Mouse (Mus musculus): ENCODE results near the gene Mybbp1a.

Mybbp1a gene

DNA sequence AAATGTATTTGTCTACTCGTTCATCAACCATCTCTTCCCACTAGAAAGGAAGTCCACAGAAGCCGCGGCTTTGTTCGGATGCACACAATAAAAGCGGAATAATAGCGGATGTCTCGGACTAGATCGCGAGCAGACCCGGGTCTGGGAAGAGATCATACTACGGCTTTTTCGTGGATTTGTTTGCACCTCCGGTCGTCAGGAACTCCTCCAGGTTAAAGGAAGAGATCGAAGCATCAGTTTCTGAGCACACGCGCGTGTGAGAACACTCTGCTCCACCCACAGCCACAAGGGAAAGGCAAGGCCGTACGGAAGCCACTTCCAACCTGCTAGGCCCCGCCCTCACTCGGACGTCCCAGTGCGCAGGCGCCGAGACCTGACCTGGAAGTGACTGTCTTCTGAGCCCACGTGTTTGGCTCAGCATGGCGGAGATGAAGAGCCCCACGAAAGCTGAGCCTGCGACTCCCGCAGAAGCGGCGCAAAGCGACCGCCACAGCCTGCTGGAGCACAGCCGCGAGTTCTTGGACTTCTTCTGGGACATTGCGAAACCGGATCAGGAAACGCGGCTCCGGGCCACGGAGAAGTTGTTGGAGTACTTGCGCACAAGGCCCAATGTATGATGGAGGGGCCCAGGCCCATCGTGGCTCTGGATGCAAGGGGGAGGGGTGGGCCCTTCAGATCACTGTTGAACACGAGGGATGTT, at the start of gene Mybbp1a:
Gene Mybbp1a, plus strand, starts transcription at position 391 of the 700 bp plus-strand sequence.
- in situ Hi-C loops (cut with MboI; ENCODE audit: low sequenced_read_pairs): loop anchor here (10.0 kb wide), 1 partner anchor 114 kb away; the partner anchor contains the start of gene Spns3

- in situ Hi-C loops (cut with MboI; ENCODE audit: low sequenced_read_pairs): no loop called here
Observed at GRCm38 (mm10) chr11:72393243-72393642, 47.9 kb upstream of the Mybbp1a start.

GRCm38 (mm10) chr11:72393669-72394068, 47.5 kb upstream of the Mybbp1a start:
- in situ Hi-C loops (cut with MboI; ENCODE audit: low sequenced_read_pairs): no loop called here

DNA sequence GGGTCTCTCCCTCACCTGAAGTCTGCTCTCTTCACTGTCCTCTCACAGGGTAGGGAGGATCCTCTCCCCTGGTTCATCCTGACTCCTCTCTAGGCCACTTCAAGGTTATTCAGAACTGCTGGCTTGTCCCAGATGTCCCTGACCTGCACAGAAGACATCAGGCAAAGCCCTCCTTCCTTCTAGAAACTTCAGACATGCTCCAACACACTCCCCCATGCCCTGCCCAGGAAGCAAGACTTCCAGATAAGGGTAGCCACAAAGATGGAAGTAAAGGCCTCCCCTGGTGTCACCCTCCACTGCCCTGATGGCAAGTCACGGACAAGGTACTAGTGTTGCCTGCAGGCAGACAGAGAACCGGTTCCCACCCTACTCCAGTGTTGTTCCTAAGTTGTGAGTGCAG, 46.5 kb upstream of the Mybbp1a start:
- in situ Hi-C loops (cut with MboI; ENCODE audit: low sequenced_read_pairs): no loop called here

DNA sequence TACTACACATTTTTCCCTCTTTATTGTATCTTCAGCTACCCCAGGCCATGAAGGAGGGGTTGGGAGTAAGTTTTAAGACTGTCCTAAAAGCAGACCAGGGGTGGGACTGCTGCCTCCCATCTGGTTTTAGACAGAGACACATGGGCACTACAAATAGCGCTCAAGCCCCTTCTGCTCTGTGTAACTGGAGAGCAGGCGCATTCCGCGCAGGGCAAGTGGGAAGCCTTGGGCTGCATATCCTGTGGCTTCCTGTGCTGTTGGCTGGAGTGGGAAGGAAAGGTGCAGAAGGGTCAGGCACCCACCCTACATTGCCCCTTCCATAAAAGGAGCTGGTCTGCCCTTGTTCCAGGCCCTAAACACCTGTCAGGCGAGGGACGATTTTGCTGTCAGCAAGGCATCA, 45.5 kb upstream of the Mybbp1a start:
- in situ Hi-C loops (cut with MboI; ENCODE audit: low sequenced_read_pairs): no loop called here

DNA sequence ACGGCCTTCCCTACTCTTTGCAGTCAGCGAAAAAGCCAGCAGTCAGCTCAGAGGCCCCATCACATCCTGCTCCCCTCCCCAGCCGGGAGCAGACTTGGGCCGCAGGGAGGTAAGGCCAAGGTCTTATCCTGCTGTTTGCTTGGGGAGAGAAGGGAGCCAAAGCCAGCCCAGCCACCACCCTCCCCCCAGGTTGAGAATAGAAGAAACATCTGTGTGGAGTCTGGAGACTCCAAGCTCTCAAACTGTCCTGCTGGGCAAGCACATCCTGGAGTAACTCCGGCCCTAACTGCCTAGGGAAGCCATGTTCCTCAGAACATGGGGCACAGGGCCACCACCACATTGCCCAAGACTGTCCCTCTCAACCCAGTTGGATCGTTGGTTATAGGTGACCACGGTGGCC, 44.5 kb upstream of the Mybbp1a start:
- in situ Hi-C loops (cut with MboI; ENCODE audit: low sequenced_read_pairs): no loop called here

DNA sequence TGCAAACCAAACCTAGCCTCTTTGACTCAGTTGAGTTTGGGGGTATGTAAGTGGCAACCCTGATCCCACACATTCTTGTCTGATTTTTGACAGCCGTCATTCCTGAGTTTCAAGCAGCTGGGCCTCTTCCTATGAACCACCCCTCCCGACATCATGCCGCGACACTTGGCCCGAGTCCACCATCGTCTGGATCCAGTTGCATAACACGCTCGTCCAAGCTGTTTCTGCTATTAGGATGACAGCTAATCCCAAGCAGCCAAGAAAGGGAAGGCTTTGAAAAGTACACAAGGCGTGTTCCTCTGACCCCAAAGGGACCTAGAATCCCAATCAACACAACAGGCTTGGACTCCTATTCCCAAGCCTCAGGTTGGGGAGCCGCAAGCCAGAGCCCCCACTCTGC, 44.1 kb upstream of the Mybbp1a start:
- in situ Hi-C loops (cut with MboI; ENCODE audit: low sequenced_read_pairs): no loop called here

GRCm38 (mm10) chr11:72397811-72398525, 43.2 kb upstream of the Mybbp1a start:
- in situ Hi-C loops (cut with MboI; ENCODE audit: low sequenced_read_pairs): no loop called here

DNA sequence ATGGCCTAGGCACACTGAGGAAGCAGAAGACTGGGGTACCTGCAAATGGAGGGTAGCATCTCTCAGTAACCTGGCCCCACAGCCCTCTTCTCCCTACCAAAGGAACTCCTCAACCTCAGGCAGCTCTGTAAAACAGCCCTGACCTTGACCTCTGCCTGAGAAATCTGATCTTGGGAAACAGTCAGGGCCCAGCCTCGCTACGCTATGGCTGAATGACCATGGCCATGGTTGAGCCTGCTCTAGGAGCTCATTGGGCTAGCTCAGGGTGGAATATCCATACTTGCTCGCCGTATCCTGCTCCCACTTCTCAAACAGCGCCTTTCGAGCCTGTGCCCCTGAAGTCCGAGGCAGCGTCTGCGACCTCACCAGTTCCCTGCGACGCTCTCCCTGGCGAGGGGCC, 40.1 kb upstream of the Mybbp1a start:
- in situ Hi-C loops (cut with MboI; ENCODE audit: low sequenced_read_pairs): loop anchor here (25.0 kb wide), 1 partner anchor 164 kb away; no protein-coding TSS in a partner anchor

- in situ Hi-C loops (cut with MboI; ENCODE audit: low sequenced_read_pairs): loop anchor here (25.0 kb wide), 1 partner anchor 165 kb away; no protein-coding TSS in a partner anchor
Observed at GRCm38 (mm10) chr11:72402017-72402416, 39.1 kb upstream of the Mybbp1a start.

DNA sequence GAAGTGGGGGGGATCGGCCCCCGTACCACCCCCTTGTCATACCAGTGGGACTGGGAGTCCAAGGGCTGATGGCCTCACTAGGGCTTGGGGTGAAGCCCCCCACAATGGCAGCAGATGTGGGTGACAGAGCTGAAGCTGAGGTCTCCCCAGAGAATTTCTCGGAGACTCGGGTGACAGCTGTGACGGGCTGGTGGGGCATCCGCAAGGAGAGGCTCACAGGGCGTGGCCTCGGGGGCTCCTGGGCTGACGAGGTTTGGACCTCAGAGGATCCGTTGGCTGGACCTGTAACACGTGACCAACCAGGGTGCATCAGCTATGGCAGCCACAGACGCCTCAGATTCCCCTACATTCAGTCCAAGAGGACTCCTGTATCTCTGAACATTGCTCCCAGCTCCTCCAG, 38.2 kb upstream of the Mybbp1a start:
- in situ Hi-C loops (cut with MboI; ENCODE audit: low sequenced_read_pairs): loop anchor here (25.0 kb wide), 1 partner anchor 166 kb away; no protein-coding TSS in a partner anchor

GRCm38 (mm10) chr11:72405532-72405931, 35.6 kb upstream of the Mybbp1a start:
- in situ Hi-C loops (cut with MboI; ENCODE audit: low sequenced_read_pairs): loop anchor here (25.0 kb wide), 1 partner anchor 168 kb away; no protein-coding TSS in a partner anchor

DNA sequence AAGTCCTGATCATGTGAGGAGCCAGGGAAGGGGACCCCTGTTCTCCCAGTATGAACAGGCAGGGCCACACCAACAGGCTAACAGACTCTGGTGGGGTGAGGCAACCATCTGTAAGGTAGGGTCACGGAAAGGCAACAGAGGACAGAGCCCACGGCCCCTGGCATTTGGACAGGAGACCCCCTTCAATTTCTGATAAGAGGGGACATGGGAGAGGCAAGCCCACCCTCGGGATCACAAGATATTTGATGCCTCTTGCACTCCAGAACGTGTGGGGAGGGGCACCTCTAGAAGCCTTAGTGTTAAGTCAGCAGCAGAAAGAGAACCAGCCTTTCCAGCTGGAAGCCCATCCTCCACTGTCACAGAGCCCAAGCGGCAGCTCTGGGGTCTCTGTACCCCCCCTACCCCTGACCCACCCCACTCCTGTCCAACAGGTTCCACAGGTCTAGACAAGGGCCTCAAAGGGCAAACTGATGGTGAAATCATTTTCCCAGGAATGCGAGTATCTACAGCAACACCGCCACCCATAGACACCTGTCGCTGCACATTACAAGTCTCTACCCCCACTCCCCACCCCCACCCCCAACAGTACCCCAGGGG, 35.0 kb upstream of the Mybbp1a start:
- in situ Hi-C loops (cut with MboI; ENCODE audit: low sequenced_read_pairs): loop anchor here (25.0 kb wide), 1 partner anchor 169 kb away; no protein-coding TSS in a partner anchor

- in situ Hi-C loops (cut with MboI; ENCODE audit: low sequenced_read_pairs): loop anchor here (25.0 kb wide), 1 partner anchor 170 kb away; no protein-coding TSS in a partner anchor
Observed at GRCm38 (mm10) chr11:72407081-72407480, 34.1 kb upstream of the Mybbp1a start.

DNA sequence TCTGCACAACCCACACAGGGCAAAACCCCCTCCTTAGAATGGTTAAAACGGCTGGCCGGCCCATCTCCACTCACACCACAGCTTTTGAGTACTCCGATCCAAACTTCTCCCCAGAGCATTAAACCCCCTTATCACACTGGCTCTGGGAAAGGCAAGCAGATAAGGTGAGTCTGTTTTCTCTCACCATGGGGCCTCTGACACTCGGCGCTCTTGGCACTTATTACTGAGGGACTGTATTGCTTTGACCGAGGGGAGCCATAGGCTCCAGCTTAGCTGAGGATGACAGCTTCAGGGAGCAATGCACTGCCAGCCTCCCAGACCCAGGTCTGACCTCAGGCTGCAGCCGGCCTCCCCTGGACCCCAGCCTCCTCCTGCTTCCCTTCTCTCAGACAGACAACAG, 33.6 kb upstream of the Mybbp1a start:
- in situ Hi-C loops (cut with MboI; ENCODE audit: low sequenced_read_pairs): loop anchor here (25.0 kb wide), 1 partner anchor 170 kb away; no protein-coding TSS in a partner anchor

GRCm38 (mm10) chr11:72408451-72409170, 32.5 kb upstream of the Mybbp1a start:
- in situ Hi-C loops (cut with MboI; ENCODE audit: low sequenced_read_pairs): loop anchor here (25.0 kb wide), 1 partner anchor 171 kb away; no protein-coding TSS in a partner anchor

DNA sequence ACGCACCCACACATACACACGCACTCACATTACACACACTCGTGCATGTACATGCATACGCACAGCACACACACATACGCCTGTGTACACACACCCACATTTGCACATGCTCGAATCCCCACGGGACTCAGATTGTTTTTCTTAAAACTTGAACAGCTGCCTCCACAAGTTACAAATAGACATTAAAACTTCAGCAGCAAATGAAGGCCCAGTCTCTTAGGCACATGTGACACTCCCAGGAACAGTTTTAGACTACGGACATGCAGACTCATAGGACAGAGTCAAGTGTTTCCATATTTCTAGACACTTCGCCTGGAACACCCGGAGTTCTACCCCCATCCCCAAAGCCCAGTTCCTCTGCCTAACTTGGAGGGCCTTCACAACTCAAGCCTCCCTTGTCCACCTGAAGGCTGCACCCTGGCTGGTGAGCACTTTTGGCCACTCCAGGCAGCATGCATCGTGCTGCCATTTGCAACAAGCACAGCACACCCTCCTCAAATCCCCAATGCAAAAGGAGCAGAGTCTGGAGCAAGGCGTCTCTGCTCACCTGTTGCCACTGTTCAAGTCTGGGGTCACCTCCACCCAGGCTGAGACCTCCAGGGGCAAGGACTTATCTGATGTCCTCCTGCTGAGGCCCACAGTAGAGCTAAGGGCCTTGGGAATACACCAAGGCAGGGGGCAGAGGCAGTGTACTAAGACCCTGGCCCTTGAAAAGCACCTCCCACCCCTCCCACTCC, 31.3 kb upstream of the Mybbp1a start:
- in situ Hi-C loops (cut with MboI; ENCODE audit: low sequenced_read_pairs): loop anchor here (25.0 kb wide), 1 partner anchor 173 kb away; no protein-coding TSS in a partner anchor

GRCm38 (mm10) chr11:72410521-72411092, 30.5 kb upstream of the Mybbp1a start:
- in situ Hi-C loops (cut with MboI; ENCODE audit: low sequenced_read_pairs): loop anchor here (25.0 kb wide), 1 partner anchor 173 kb away; no protein-coding TSS in a partner anchor

All from CH12F3 (cell line).